Mouse (Mus musculus): ENCODE measurements around the gene C2cd4b.

C2cd4b gene

DNA sequence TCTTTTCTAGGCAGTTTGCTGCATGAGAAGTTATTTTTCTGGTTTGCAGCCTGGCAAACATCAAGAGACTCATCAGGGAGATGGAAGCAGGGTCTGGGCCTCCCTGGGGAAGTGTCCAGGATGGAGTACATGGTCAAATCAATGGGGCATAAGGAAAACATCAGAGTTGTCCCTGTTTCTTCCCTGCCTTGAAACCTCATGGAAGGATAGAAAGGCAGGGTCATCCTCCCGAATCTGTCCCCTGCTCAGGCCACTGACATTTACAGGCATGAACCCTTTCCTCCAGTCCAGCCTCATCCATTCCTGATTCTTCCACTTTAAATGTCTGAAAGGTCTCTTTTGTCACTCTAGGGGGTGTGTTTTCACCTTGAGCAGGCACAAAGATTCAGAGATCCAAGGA is 10.2 kb downstream of the C2cd4b start:
- no peak for DNase-seq (ENCODE audit: extremely low spot score, low read depth, low spot score)

DNA sequence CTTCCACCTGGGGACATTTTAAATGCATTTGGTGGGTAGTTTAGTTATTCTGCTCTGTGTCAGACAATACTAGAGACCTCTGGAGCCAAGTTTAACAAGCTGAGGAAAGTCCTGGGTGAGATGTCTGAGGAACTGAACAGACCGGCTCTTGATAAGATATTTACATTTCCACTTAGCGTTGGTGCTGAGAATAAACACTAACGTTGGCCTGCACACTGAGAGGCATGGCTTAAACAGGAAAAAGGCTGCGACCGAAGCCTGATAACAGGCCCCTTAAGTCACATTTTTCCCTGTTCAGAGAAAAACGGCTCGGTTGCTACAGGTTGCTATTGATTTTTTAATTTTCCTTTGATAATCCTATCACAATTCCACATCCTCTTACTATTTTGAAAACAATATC is 12.1 kb downstream of the C2cd4b start:
- no peak for DNase-seq (ENCODE audit: extremely low spot score, low read depth, low spot score)

DNA sequence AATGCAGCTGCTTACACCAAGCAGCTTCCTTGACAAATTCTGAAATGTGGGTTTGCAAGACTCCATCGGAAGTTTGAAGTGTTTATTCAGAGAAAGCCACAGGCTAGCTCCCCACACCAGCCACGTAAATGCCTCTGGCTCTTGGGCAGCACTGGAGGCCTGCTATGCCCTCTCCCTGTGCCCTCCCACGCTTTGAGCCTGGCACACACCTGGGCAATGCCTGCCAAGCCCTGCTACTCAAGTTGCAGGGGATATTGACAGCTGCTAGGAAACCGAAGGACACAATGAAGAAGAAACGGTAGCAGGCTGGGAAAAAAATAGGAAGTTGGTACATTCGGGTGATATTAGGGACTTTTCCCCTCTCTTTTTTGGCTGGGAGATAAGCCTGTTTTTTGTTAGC is 15.0 kb downstream of the C2cd4b start:
- DNase-seq (ENCODE audit: extremely low spot score, low read depth, low spot score), result no peak

DNA sequence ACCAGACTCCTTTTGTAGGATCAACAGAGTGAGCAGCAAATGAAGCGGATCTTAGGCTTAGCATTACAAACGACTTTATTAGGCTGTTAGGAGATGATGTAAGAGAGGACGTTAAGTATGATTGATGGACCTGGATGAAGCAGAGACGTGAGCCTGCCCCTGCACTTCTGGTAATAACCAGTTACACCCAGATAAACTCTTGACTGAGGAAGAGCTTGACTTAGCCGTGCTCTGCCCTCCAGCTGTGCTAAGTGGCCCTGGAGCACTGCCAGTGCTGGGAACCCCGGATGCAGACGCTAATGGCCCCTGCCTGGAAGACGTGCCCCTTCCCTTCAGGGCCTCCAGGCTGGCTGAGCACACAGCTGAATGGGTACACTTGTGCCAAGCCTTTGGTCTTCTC is 19.3 kb downstream of the C2cd4b start:
- no peak for DNase-seq (ENCODE audit: extremely low spot score, low read depth, low spot score)

DNA sequence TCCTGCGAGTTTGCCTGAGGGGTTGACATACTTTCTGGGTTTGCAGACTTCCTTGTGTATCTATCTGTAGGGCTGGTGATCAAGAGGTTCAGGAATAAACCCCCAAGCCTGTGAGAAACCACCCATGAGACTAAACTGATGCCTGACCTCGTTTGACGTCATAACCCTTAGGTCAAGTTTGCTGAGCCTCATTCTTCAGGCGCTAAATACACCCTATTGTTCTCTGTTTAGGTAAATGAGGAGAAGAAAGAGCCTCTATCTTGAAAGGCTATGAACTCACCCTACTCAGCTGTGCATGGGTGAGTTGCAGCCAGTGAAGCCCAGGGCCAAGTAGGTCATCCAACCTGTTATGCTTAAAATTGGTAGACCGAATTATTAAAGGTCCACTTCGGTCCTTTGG is 23.5 kb downstream of the C2cd4b start:
- no peak for DNase-seq (ENCODE audit: extremely low spot score, low read depth, low spot score)

DNA sequence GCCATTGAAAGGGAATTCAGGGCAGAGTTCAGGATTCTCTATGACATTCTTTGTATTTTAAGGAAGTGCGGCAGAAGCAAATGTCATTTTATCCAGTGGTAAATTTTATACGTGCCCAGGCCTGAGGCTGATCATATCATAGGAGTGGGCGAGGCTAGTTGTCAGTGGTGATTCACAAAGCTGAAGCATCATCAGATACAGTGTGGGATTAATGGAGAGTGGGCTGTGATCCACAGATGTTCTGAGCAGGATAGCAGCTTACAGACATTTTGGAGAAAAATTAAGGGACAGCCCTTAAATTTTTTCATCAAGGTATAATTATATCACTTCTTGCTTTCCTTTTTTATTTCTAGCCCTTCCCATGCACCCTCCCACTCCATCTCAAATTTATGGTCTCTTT is 24.2 kb downstream of the C2cd4b start:
- DNase-seq (ENCODE audit: extremely low spot score, low read depth, low spot score), result no peak

DNA sequence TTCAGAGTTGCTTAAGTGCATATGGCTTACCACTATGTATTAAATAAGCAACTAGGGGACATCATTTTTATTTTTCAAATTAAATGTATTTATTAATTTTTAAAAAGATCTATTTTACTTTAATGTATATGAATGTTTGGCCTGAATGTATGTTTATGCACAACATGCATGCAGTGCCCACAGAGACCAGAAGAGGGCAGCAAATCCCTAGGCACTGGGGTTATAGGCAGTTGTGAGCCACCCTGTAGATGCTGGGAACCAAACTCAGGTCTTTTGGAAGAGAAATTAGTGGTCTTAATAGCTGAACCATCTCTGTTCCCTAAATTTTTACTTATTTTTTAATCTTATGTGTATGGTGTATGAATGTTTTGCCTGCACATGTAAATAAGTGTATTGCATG is 24.7 kb downstream of the C2cd4b start:
- DNase-seq (ENCODE audit: extremely low spot score, low read depth, low spot score), result no peak

DNA sequence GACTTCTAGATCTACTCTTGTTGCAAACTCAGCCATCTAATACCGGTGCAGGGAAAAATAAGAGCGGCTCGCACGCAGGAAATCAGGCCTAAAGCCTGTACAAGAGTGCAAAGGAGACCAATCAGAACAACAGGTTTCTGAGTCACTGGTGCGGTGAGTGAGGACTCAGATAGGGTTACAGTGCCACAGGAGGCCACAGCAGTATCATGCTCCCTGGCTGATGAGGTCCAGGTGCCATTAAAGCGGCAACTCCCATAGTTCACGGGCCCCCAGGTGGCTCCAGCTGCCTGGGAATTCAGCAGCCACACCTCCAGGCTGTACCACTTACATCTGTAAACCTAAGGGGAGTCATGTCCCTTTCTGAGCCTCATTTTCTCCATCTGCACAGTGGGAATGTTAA is 27.1 kb downstream of the C2cd4b start:
- DNase-seq (ENCODE audit: extremely low spot score, low read depth, low spot score), result no peak

DNA sequence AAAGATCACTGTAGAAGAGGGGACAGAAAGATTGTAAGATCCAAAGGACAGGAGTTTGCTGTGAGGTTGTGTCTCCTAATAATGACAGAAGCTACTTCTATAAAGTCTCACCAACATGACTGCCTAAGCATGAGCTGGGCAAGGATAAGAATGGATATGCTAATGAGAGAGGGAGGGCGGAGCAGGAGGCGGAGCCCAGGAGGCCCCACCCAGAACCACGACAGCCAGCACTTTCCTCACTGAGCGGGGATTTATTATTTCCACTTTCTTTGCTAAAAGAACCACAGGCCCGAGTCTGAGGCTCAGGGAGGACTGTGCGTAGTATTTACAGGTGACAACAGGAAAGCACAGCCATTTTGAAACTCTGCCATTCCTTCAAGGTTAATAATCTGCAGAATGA is 28.4 kb downstream of the C2cd4b start:
- no peak for DNase-seq (ENCODE audit: extremely low spot score, low read depth, low spot score)

DNA sequence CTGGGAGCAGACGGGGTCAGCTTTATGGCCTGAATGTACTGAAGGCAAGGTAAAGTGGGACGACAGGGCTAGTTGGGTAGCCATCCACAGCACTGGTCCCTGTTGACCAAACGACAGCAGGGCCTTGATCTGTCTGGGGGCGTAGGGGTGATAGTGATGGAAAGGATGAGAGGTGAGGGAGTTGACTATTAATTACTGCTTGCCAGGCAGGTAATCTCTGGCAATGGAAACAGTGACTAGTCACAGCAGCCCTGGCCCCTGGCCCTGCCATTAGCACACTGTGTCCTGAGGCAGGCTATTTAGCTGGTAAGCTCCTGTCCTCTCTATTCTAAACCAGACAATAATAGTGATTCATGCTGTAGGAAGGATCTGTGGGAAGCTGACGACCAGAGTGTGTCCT is 33.2 kb downstream of the C2cd4b start:
- DNase-seq (ENCODE audit: extremely low spot score, low read depth, low spot score), result no peak

DNA sequence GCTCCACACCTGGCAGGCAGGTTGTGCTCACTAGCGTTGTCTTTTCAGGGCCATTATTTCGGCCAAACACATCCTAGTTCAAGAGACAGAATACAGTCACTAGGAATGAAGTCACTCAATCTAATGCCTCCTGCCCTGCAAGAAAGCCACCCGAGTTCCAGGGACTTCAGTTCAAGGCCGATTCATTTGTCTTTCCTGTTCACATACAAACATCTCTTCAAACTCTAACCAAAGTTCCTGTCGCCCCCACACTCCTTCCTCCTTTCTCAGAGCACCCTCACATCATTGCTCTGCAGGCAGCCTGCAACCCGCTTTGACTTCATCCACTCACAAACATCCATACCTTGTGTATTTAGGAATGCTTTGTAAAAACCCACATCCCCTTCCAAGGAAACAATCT is 34.3 kb downstream of the C2cd4b start:
- DNase-seq (ENCODE audit: extremely low spot score, low read depth, low spot score), result no peak

DNA sequence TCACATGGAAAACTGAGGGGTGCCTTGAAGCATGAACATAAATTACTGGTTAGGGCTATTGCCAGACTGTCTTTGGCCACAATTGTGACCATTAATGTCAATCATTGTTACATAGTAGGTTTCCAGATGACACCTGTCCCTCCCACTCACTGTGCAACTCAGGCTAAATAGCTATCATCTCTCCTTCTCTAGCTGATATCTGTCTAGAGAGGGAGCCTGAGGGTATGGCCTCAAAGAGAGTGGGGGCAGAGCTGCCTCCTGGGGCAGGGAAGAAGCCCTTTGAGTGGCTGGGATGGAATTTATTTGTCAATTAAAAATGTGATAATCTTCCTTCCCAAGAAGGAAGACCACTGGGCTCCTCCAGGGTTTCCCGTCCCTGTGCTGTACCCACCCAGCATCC is 35.0 kb downstream of the C2cd4b start:
- no peak for DNase-seq (ENCODE audit: extremely low spot score, low read depth, low spot score)

DNA sequence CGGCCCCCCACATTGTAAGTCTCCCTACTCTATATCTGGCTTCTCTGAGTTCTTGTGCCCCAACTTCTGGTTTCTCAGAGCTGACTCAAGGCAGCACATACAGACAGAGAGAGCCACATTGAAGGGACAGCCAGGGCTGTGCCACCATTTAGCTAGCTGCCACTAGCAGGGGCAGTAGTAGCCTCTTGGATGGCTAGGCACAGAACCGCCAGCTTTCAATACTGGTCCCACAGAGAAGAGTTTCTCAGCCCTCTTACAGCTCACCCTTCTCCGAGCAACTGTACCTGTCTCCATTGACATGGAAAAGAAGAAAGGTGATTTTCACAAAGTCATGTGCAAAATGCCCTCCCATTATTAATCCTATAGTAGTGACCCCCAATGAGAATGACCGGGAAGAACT is 35.4 kb downstream of the C2cd4b start:
- no peak for DNase-seq (ENCODE audit: extremely low spot score, low read depth, low spot score)

DNA sequence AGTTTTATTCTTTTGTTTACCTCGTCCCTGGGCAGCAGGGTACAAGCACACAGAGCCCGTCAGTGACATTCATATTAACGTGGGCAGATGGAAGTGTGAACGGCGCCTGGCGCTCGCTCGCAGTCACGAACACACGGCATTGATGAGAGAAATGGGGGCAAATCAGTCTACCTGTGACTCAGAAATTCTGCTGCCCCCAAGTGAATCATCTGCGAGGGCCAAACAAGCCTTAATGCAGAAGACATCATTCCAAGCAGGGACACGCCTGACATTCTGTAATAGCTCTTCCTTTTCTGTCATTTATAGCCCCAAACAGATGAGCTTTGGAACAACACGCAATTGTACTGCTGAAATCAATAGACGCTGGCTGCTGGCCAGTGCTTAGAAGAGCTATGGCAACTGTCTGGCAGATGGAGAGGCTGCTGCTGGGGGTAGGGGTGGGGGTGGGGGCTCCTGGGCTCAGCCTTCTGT is 36.0 kb downstream of the C2cd4b start:
- DNase-seq (ENCODE audit: extremely low spot score, low read depth, low spot score), result no peak

DNA sequence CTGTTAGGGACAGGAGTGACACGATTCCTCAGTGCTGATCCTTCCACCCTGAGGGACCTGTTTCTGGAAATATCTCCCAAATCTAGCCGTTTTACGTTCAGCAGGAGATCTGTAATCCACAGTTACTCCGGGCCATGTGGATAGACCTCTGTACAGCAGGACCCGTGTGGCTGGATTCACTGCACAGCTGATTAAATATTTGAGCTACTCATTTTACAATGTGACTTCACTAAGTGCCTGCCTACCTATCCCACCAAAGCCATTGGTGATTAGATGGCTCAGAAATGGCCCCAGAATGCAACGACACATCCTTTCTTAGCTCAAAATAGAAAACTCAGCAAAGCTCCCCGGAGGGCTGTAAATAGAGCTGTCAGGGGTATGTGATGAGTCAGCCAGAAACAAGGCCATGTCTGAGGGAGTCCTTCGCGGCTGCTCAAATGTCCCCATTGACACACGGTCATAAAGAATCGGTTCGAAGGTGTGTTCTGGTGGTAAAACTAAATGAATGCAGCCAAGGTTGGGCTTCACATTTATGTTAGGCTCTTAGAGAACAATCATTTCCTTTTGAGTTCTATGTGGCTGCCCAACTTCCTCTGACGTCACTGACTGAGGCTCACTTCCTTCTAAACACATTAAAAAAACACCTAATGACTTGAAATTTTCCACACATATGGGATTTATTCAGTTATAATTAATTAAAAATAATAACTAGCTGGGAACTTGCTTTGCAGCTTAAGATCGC is 40.0 kb downstream of the C2cd4b start:
- no peak for DNase-seq (ENCODE audit: extremely low spot score, low read depth, low spot score)

DNA sequence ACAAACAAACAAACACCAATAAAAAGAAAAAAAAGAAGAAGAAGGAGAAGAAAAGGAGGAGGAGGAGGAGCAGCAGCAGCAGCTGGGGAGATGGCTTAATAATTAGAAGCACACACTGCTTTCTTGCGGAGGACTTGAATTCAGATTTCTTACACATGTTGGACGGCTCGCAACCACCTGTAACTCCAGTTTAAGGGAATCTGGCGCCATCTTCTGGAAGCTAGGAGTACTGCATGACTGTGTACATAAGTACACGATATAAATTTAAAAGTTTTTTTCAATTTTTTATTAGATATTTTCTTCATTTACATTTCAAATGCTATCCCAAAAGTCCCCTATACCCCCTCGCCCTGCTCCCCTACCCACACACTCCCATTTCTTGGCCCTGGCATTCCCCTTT is 43.0 kb downstream of the C2cd4b start:
- no peak for DNase-seq (ENCODE audit: extremely low spot score, low read depth, low spot score)

DNA sequence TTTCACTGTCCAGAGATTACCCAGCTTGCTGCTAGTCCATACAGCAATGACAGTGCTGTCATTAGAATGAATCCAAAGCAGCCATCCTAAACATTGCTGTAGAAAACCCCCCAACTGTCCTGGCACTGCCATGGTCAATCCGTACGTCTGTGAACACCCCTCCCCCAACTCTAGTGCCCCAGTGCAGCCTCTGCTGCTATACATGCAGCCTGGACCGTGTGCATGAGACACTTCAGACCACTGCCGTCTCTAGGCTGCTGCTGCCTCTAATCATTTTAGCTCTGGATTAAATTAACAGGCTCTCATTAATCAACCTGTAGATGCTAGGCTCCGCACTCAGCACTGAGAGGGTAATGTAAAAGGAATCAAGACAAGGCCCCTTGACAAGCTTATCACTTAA is 47.8 kb downstream of the C2cd4b start:
- no peak for DNase-seq (ENCODE audit: extremely low spot score, low read depth, low spot score)

DNA sequence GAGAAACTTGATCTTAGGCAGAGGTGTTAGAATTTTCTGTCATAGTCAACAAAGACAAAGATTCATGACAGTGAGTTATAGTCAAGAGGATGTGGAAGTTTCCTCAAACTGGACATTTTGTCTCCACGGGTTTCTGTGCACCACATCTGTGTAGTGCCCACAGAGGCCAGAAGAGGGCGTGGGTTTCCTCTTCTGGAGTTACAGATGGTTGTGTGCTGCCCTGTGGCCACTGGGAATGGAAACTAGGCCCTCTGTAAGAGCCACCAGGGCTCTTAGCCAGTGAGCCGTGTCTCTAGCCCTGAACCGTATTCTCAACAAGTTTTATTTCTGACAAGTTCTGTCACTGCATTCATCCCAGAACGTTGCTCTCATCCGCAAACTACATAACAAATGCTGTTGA is 51.3 kb downstream of the C2cd4b start:
- no peak for DNase-seq (ENCODE audit: extremely low spot score, low read depth, low spot score)
